Mouse (Mus musculus) heart, postnatal 36 days (tissue): ENCODE measurements around the gene Gm11020. TPM values are rescaled to one million over a fixed set of nuclear protein-coding genes. Genes with fewer than 3 reads are reported as not detected.

ENCODE experiments used
- DNase-seq, 2 experiments: peaks; one replicate each; pipeline ENCODE4 v3.0.0; 2021 to 2022
- intact Hi-C: fragments of 180-260 bp; cut with DNase I; formaldehyde crosslinking; loops from one replicate; pipeline ENCODE4 v1.15.1; 2025
- total RNA-seq, 2 experiments: library from RNA; stranded (reverse); gene quantifications; 2 replicates each; pipeline ENCODE4 v1.2.3; 2021

The Gm11020 gene
- total RNA-seq, 2 experiments from 2014 or later = not detected

DNA sequence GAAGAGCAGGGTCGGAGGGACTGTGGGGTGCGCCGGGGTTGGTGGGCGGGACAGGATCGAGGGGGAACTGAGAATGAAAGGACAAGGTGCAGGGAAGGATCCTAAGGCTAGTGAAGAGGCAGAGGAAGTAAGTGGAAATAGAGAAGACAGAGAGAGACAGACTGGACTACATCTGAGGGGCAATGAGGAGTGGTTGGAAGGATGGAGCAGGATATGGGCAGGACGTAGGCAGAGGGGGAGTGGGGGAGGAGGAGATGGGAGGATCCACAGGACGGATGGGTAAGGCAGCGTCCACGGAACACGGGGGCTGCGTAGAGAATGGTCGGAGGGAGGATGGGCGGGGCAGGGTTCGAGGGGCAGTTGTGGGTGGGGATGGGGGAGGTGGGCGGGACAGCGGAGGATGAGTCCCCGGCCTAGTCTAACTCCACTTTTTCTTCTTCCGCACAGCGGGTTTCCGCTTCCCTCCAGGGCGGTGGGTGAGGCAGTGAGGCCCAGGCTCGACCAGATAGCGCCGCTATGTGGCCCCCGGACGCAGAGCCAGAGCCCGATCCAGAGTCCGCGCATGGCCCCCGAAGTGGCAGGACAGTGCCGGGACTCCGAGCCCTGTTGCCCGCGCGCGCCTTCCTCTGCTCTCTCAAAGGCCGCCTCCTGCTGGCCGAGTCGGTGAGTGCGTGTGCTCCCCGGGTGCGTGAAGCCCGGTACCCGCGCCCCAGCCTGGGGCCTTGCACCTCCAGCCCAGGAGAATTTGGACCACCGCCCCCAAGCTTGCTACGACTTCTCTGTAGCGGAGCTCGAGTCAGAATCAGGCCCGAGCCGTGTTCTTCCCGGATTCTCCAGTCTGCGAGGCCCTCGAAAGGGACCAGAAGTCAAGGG lies 19.1 kb downstream of the Gm11020 start:
- intact Hi-C loops = loop anchor here (1.0 to 10.0 kb wide), 5 partner anchors 28 to 243 kb away; partner anchors contain the start of gene Cklf
- DNase-seq = peak; percentile 80 to 81

DNA sequence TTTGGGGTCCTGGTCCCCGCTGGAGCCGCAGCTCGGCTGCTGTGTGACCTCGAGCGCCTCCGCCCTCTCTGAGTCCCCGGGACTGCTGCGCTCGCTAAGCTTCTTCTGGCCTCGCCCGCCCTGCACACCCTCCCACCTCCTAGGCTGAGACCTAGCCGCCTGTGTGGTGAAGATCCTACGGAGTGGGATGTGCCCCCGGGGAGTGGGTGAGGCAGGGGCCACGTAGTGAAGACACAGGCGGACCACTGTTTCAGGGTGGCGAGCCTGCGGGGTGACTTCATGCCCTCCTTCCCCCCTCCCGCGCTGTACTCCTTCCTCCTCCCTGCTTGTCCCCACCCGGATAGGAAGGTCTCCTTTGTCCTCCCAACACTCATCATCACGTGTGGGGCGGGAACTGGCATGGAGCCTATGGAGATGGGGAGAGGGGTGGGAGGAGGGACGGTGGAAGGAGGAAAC lies 19.8 kb downstream of the Gm11020 start:
- peak; percentile 77 to 79 for DNase-seq
- intact Hi-C loops = loop anchor here (1.0 to 10.0 kb wide), 5 partner anchors 28 to 244 kb away; partner anchors contain the start of gene Cklf

DNA sequence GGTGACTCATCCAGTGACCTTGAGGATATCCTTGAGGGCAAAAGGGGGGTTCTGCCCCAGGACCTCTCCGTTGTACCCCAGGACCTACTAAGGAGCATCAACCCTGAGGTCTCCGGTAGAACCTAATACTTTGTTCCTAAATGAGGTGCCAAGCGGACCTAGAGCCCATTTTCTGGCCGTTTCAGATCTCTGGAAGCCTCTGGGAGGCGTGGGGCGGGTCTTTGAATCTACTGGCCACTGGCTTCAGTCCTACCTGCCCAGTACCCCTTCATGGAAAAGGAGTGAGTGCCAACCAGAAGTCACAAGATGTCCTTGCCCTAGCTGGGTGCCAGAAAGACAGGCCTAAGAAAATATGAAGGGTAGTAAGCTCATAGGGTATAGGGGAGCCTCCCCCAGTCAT lies 20.3 kb downstream of the Gm11020 start:
- intact Hi-C loops = loop anchor here (1.0 to 10.0 kb wide), 5 partner anchors 29 to 244 kb away; partner anchors contain the start of gene Cklf
- no peak for DNase-seq

DNA sequence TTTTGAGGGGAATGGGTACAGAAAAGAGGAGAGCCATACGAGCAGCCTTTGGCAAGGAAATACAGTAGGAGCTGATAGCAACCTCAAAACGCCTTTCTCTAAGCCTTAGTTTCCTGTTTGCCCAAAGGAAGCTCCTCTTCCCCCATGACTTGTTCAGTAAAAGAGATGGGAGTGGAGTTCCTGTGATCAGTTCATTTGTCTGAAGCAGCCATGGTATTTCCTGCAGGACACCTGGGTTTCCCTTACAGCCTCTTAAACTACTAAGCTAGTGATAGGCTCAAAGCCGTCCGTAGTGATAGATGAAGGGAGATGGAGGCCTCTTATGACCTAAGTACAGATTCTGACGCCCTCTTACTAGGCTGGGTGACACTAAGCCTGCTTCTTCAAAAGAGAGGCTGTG lies 21.1 kb downstream of the Gm11020 start:
- intact Hi-C loops = loop anchor here (5.0 to 10.0 kb wide), 2 partner anchors 198 to 245 kb away; no protein-coding TSS in a partner anchor

DNA sequence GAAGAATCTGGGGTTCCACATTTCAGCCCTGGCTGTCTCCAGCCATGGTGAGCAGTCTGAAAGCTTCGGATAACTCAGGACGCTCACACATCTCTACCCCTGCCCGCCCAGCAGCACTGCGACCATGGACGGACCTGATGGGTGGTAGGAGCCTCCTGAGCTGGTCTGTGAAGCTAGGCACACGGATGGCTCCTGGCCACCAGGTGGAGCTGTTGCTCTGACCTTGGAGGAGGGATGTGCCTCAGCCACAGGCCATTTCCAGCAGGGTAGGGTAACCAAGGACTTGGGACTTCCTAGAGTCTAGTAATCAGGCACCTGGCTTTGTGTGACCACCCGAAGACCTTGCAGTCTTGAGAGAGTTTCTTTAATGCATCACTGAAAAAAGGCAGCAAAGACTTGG lies 22.6 kb downstream of the Gm11020 start:
- intact Hi-C loops = loop anchor here (1.0 to 10.0 kb wide), 6 partner anchors 51 to 247 kb away; partner anchors contain the start of gene Cmtm4
- peak; percentile 87 to 91 for DNase-seq

More for the DNA sequence above, 21.1 kb downstream of the Gm11020 start:
- DNase-seq = no peak

DNA sequence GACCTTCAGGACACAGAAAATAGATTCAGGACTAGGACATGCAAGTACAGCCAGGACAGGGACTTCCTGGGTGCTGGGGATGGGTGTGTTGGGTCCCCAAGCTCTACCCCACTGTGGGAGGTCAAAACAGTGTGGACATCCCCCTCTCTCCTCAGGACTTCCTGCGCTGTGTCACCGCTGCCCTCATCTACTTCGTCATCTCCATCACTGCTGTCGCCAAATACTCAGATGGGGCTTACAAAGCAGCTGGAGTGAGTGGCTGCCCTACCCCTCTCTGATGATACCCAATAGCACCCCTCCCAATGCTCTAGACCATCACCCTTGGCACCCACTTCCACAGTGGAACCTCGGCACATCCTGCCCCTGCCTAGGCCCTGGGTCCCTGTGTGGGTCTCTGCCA lies 23.3 kb downstream of the Gm11020 start:
- DNase-seq = no peak
- intact Hi-C loops = loop anchor here (1.0 to 10.0 kb wide), 6 partner anchors 50 to 247 kb away; partner anchors contain the start of gene Cmtm4

DNA sequence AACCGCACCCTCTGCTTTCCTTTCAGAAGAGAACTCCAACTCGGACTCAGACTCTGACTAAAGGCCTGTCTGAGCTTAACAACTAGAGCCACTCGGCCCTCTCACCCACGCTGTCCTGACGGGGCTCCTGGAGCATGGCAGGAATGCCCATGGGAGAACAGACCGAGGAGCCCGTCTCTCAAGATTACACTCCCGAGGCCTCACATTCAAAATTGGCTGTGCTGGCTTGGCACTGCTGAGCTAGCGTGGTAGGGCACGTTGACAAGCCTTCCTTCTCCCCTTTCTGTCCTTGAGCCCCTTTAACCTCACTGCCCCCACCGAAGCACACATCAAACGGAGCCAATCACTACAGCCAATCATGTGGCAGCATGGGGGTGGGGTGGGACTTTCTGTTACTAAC lies 25.3 kb downstream of the Gm11020 start:
- DNase-seq = no peak
- intact Hi-C loops = loop anchor here (10.0 kb wide), 1 partner anchor 202 kb away; no protein-coding TSS in a partner anchor

DNA sequence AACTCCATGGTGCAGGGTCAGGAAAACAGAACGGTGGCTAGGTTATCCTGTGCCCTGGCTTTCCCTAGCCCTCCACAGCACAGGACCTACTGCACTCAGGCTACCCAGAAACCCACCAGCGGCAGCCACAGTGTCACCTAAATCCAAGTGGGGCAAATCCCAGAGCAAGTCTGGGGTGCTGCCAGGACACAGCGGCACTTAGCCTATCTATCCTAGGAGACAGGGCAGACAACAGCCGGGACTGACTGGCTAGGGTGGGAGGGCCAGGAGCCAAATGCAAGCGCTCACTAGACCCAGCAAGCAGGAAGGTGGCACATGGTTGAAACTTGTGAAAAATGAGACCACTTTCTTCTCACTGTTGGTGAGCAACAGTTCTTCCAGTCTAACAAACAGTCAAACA lies 27.6 kb downstream of the Gm11020 start:
- intact Hi-C loops = loop anchor here (10.0 kb wide), 1 partner anchor 204 kb away; no protein-coding TSS in a partner anchor

DNA sequence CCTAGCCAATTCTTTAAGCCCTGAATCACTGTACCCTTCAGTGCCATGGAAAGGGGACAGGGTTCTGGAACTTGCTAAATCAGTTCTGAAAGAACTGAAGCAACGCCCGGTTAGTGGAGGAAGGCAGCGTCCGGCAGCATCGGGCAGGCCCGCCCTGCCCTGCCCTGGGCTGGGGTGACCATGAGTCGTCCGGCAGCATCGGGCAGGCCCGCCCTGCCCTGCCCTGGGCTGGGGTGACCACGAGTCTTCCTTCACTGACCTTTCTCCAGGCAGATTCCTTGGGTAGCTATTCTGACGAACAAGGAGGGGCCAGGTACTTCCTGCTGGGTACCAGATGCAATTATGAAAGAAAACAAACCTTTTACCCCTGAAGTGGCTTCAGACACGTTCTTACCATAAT lies 28.7 kb downstream of the Gm11020 start:
- intact Hi-C loops = no loop called here
- no peak for DNase-seq

More for the DNA sequence above, 27.6 kb downstream of the Gm11020 start:
- DNase-seq = peak in 1 of 2 experiments; percentile 32

DNA sequence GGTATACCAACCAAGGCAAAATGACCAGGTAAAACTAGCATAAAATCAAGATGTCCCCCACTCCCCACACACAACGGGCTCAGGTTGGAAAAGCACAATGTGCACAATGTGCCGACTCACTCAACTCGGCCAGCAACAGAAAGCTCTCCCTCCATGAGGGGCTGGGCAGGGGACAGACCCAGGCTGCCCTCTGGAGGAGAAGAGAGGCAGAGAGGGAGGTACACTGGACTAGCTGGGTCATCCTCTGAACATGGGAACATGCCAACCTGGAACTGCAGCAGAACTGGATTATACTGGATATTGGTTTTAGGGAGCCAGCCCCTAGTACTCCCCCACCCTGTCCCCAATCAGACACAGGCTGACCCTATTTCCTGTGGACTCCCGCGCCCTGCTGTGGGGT lies 31.8 kb downstream of the Gm11020 start:
- intact Hi-C loops = no loop called here
- no peak for DNase-seq

DNA sequence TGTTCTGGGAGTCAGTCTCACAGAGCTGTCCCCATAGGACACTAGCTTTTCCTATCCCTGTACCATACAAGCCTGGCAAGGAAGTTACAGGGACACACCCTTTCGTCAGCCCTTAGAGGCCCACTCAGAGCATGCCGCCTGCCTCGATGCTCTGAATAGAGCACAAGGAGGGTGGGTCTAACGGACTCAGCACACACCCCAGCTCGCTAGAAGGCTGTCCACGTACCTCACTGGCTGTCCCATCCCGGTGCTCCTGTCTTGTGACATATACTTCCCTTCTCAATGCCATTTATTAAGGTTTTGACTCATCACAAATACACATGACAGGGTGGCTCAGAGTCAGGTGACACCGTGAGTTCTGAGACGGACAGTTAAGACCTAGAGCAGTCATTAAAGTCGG lies 33.1 kb downstream of the Gm11020 start:
- intact Hi-C loops = no loop called here
- DNase-seq = no peak

DNA sequence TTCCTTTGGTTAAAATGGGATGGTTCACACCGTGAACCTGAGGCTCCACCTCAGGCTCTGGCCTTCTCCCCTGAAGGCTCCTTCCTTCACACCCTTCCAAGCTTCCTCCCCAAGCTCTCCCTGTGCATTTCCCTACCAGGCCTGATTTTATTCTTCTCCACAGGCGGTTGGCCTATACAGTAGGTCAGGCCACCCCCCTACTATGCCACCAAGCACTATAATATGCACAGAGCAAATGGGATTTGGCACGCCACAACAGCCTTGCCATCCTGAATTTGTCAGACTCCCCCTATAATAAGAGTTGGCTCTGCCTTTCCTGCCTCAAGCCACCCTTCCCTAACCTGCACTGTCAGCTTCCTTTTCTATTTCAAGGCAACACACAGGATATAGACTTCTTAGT lies 37.3 kb downstream of the Gm11020 start:
- no peak for DNase-seq
- intact Hi-C loops = no loop called here

DNA sequence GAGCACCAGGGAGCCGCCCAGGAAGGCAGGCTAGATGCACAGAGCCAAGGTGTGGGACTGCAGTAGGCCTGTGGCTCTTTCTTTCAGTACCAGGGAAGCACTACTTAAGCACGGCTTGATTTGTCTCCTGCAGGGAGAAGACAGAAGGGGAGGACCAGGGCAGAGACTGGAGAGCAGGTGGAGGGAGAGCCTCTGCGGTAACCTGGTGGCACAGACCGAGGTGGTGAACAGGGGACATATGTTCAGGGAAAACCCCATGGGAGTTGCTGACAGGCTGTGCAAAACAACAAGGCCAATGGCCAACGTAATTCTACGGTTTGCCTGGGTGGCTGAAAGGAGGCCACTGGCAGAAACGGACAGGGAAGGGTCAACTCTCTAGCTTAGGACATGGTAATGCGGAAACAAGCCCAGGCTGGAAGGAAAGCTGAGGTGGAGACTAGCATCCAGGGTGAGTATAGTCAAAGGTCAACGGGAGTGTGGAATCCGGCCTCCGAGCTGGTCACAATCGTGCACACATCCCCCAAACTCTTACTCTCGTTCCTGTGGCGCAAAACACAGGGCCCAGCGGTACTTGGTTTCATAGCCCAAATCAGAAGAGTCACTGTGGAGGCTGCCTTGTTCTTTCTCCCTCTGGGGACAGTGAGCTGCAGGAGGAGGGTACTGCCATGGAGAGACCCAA lies 38.5 kb downstream of the Gm11020 start:
- DNase-seq = no peak
- intact Hi-C loops = no loop called here

DNA sequence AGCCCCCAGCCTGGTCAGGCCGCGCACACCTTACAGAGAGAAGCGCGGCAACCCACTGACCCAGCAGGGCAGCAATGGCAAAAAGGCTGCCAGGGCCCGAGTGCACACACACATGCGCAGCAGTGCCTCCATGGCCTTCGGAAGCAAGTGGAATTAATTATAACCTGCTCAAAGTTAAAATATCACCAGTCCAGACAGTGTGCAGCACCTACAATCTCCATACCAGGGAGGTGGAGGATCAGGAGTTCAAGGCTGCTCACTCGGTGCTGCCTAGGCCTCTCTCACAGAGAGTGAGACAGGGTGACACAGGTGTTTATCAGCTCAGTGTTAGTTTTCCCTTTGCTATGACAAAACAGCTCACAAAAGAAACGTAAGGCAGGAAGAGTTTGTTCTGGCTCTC lies 44.3 kb downstream of the Gm11020 start:
- intact Hi-C loops = no loop called here
- DNase-seq = no peak

DNA sequence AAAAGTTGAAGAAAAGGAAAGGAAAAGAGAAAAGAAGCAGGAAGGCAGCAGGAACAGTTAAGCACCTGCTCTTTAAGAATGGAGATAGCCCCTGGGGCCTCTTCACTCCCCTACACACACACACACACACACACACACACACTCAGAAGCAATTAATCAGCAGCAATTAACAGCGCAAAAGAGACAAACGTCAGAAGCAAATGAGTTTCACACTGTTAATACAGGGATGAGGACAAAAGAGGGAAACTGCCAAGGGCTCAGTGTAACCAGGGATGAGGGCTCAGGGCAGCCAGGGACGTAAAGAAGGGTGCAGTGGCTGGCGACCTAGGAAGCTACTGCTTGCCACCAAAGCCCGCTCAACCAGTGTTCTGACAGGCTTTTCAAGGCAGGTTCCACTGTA lies 46.0 kb downstream of the Gm11020 start:
- DNase-seq = no peak
- intact Hi-C loops = no loop called here

DNA sequence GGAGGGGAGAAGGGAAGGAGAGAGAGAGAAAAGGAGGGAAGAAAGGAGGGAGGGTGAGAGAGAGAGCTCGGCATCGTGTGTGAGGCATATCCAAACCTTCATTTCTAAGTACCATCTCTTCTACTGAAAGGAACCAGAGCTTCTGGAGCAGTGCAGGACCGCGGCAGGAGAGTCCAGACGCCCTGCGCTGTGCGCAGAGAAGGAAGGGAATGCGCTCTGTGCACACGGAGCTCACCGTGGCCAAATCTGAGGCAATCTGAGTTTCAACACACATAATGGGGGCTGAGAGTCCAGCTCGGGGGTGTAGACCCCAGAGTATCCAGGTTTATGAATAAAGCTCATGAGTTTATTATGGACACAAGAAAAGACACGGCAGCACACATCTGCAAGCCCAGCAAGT lies 48.2 kb downstream of the Gm11020 start:
- DNase-seq = no peak
- intact Hi-C loops = no loop called here

DNA sequence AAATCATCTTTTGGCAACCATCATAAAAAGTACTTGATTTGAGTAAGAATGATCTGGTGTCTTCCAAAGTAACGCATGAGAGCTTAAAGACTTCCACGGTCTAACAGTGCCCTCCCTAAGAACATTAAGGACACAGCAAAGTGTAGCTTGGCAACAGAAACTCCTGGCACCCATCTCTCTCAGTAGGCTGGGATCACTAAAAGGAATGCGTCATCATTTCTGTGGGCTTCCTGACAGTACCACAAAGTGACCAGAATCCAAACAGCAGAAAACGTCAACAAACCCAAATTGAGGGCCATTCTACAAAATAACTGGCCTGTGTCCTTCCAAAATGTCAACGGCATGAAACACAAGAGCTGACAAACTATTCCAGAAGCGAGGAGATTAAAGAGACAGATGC lies 48.7 kb downstream of the Gm11020 start:
- DNase-seq = no peak
- intact Hi-C loops = no loop called here

DNA sequence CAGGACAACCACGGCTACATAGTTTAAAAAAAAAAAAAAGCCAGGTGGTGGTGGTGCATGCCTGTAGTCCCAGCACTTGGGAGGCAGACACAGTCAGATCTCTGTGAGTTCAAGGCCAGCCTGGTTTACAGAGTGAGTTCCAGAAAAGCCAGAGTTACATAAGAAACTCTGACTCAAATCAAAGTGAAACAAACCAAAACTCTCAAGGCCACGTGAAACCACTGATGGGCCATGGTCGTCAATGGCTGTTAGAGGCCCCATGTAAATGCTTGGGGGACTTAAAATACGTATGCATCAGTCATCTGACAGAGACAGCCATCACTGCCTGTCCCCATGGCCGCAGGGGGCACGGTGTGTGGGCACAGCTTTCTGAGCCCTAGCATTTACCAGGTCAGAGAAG lies 49.8 kb downstream of the Gm11020 start:
- DNase-seq = no peak
- intact Hi-C loops = no loop called here
